Mouse (Mus musculus): ENCODE data around the gene Rab3il1. TPM values are rescaled to one million over a fixed set of nuclear protein-coding genes. Genes with fewer than 3 reads are reported as not detected.

Rab3il1 gene
- polyA plus RNA-seq, 1 experiment from 2014 or later, result 30.0 TPM

GRCm38 (mm10) chr19:10056686-10057085, 55.2 kb downstream of the Rab3il1 start:
- Histone ChIP-seq H3K27ac (ENCODE audit: low read depth) (no peak overlapping the region), H3K27me3 (replicated peaks; ENCODE audit: control insufficient read depth, insufficient read depth, low read length) (no peaks in the 10 kb centered on the region), H3K9me3 (ENCODE audit: control insufficient read depth, low read length) (no peaks in the 10 kb centered on the region), H3K9ac (ENCODE audit: low read length) (no peak overlapping the region), H3K4me1 (replicated peaks; ENCODE audit: control insufficient read depth, insufficient read depth, low read length) (peaks cover 5% of the 10 kb centered on the region), H3K36me3 (ENCODE audit: control insufficient read depth, insufficient read depth, low read length) (peaks cover 40% of the 10 kb centered on the region), H3K4me2 (ENCODE audit: low read length) (no peak overlapping the region), H3K4me3 (ENCODE audit: low read depth, low read length) (no peak overlapping the region)
- 79% methylated on average over 3 of the region's 3 CpGs for WGBS
- ATAC-seq (replicated peaks; ENCODE audit: low FRiP score, low TSS enrichment, low read depth) (no peak), DNase-seq (ENCODE audit: low spot score) (no peak)

DNA sequence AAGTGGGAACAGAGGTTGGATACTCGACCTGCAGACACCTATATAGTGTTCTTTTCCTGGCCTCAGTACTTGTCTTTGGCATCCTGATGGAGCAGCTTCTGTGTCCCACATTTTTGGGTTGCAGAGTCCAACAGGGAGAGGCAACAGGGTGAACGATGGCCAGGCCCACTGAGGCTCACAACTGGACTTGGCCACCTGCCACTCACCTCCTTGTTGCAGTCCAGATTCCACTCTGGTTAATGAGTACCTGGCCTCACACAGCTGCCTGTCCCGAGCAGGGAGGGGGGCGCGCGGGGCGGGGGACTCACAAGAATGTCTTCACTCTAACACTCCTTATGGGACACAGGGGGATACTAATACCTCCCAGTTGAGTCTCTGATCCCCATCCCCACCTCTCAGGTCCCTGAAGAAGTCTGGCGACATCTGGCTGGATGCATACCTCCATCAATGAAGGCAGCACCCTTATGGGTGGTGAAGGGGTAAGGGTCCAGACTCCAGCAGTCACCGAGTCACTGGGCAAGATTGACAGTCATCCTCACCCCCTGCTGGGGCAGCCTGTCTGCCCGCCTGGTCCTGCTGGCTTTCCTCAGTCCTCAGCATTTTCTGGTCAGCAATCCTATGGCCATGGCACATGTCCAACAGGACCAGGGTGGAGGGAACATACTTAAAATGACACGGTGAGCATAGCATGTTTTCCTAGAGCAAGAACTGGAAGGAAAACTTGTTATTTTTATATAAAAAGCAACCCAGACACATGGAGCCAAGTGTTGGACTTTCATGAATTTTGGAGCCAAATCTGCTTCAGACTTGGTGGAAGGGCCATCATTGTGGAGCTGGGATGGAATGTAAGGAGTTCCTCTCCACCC, 56.2 kb downstream of the Rab3il1 start:
- WGBS, result 57% methylated on average over 11 of the region's 11 CpGs
- Histone ChIP-seq H3K9me3 (ENCODE audit: control insufficient read depth, low read length) (no peaks in the 10 kb centered on the region), H3K4me3 (ENCODE audit: low read depth, low read length) (no peak overlapping the region), H3K9ac (ENCODE audit: low read length) (no peak overlapping the region), H3K4me1 (replicated peaks; ENCODE audit: control insufficient read depth, insufficient read depth, low read length) (peaks cover 5% of the 10 kb centered on the region), H3K36me3 (ENCODE audit: control insufficient read depth, insufficient read depth, low read length) (peaks cover 47% of the 10 kb centered on the region), H3K27ac (ENCODE audit: low read depth) (no peak overlapping the region), H3K4me2 (ENCODE audit: low read length) (no peak overlapping the region), H3K27me3 (replicated peaks; ENCODE audit: control insufficient read depth, insufficient read depth, low read length) (no peaks in the 10 kb centered on the region)
- DNase-seq (ENCODE audit: low spot score), result no peak
- peak; percentile 22; the same call in 1 of the 2 replicates for ATAC-seq (replicated peaks; ENCODE audit: low FRiP score, low TSS enrichment, low read depth)

DNA sequence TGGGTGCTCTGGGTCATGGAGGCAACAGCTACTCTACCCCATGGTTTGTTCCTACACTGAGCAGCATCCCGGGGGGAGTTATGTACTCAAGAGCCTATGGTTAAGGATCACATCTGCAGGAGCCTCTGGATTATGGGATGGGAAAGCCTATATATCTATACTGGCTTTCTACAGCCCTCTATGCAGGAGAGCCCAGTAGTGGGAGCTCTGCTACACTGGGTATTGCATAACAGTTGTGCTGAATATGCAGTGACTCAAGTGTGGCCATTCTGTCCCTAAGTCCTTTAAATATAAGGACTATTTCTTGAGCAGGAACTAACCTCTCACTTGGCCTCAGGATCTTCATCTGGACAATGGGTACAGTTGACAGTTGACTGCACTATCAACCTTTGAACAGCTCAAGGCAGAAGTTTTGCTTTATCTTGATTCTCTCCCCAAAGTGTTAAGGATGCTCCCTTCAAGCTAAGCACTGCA, 56.9 kb downstream of the Rab3il1 start:
- Histone ChIP-seq H3K4me1 (replicated peaks; ENCODE audit: control insufficient read depth, insufficient read depth, low read length) (peaks cover 5% of the 10 kb centered on the region), H3K4me3 (ENCODE audit: low read depth, low read length) (no peak overlapping the region), H3K27me3 (replicated peaks; ENCODE audit: control insufficient read depth, insufficient read depth, low read length) (no peaks in the 10 kb centered on the region), H3K4me2 (ENCODE audit: low read length) (no peak overlapping the region), H3K9me3 (ENCODE audit: control insufficient read depth, low read length) (no peaks in the 10 kb centered on the region), H3K27ac (ENCODE audit: low read depth) (no peak overlapping the region), H3K36me3 (ENCODE audit: control insufficient read depth, insufficient read depth, low read length) (peaks cover 47% of the 10 kb centered on the region), H3K9ac (ENCODE audit: low read length) (no peak overlapping the region)
- DNase-seq (ENCODE audit: low spot score) (no peak), ATAC-seq (replicated peaks; ENCODE audit: low FRiP score, low TSS enrichment, low read depth) (no peak)
- 71% methylated on average over 1 of the region's 1 CpGs for WGBS

DNA sequence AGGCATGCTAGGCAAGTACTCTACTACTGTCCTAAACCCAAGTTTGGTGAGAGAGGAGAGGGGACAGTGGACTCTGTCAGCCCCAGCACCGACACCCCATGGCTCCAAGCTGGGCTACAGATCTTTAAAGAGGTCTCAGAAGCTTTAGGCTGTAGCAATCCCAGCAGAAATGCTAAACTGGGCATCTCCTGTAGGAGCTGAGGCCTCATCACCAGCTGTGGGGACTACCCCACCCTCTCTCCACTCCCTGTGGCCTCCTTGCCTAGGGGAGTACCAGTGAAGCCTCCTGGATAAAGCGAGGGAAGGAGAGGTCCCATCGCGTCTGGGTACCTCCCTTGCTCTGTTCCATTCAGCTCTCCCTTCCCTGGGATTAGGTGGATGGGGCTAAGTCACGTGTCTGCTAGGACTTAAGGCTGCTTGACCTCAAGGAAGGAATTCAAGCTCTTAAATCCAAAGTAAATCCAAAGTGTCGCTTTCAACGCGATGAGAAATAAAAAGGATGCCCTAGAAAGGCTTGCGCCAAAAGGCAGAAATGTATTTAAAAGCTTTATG, 57.5 kb downstream of the Rab3il1 start:
- Histone ChIP-seq H3K36me3 (ENCODE audit: control insufficient read depth, insufficient read depth, low read length) (peaks cover 50% of the 10 kb centered on the region), H3K4me1 (replicated peaks; ENCODE audit: control insufficient read depth, insufficient read depth, low read length) (peaks cover 5% of the 10 kb centered on the region), H3K4me3 (ENCODE audit: low read depth, low read length) (no peak overlapping the region), H3K9ac (ENCODE audit: low read length) (no peak overlapping the region), H3K9me3 (ENCODE audit: control insufficient read depth, low read length) (no peaks in the 10 kb centered on the region), H3K27me3 (replicated peaks; ENCODE audit: control insufficient read depth, insufficient read depth, low read length) (no peaks in the 10 kb centered on the region), H3K27ac (ENCODE audit: low read depth) (no peak overlapping the region), H3K4me2 (ENCODE audit: low read length) (no peak overlapping the region)
- WGBS, result 63% methylated on average over 9 of the region's 9 CpGs
- no peak for DNase-seq (ENCODE audit: low spot score)
- no peak for ATAC-seq (replicated peaks; ENCODE audit: low FRiP score, low TSS enrichment, low read depth)

DNA sequence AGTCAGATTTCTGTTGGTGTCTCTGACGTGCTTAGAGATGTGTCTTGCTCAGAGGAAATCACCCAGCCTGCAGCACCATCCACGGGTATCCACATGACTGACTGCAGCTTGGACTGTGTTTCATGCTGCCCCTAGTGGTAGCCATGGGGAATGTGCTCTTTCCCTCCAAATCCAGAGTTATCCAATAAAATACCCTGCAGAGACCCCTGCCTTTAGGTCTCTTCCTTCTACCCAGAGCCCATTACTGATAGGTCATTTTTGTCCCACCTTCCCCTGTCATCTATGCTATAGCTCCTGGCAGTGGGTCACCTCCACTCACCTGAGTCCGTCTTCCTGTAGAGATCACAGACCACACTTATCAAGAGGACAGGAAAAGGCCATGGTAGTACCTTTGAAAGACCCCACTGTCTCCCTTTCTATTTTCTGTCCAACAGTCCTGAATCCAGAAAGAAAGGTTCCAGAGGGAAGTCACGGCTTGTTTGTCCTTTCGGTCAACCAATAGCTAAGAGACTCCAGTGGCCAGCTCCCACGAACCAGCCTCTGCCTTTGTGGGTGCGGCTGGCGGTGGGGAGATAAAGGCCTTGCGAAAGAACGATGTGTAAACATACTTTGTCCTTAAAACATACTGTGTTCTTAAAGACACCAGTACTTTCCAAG, 58.6 kb downstream of the Rab3il1 start:
- Histone ChIP-seq H3K9me3 (ENCODE audit: control insufficient read depth, low read length) (no peaks in the 10 kb centered on the region), H3K36me3 (ENCODE audit: control insufficient read depth, insufficient read depth, low read length) (peaks cover 53% of the 10 kb centered on the region), H3K27me3 (replicated peaks; ENCODE audit: control insufficient read depth, insufficient read depth, low read length) (no peaks in the 10 kb centered on the region), H3K27ac (ENCODE audit: low read depth) (no peak overlapping the region), H3K4me2 (ENCODE audit: low read length) (no peak overlapping the region), H3K9ac (ENCODE audit: low read length) (no peak overlapping the region), H3K4me3 (ENCODE audit: low read depth, low read length) (no peak overlapping the region), H3K4me1 (replicated peaks; ENCODE audit: control insufficient read depth, insufficient read depth, low read length) (peaks cover 5% of the 10 kb centered on the region)
- ATAC-seq (replicated peaks; ENCODE audit: low FRiP score, low TSS enrichment, low read depth) (peak; percentile 59), DNase-seq (ENCODE audit: low spot score) (peak; percentile 73)
- 36% methylated on average over 10 of the region's 10 CpGs for WGBS

GRCm38 (mm10) chr19:10060783-10061590, 59.5 kb downstream of the Rab3il1 start:
- Histone ChIP-seq H3K36me3 (ENCODE audit: control insufficient read depth, insufficient read depth, low read length) (peaks cover 58% of the 10 kb centered on the region), H3K9me3 (ENCODE audit: control insufficient read depth, low read length) (no peaks in the 10 kb centered on the region), H3K9ac (ENCODE audit: low read length) (no peak overlapping the region), H3K27me3 (replicated peaks; ENCODE audit: control insufficient read depth, insufficient read depth, low read length) (no peaks in the 10 kb centered on the region), H3K4me3 (ENCODE audit: low read depth, low read length) (no peak overlapping the region), H3K27ac (ENCODE audit: low read depth) (peak overlapping the region; percentile 28; the same call in 1 of the 2 replicates), H3K4me2 (ENCODE audit: low read length) (no peak overlapping the region), H3K4me1 (replicated peaks; ENCODE audit: control insufficient read depth, insufficient read depth, low read length) (peaks cover 5% of the 10 kb centered on the region)
- 57% methylated on average over 8 of the region's 8 CpGs for whole genome bisulfite sequencing
- DNase-seq (ENCODE audit: low spot score) (peak; percentile 62), ATAC-seq (replicated peaks; ENCODE audit: low FRiP score, low TSS enrichment, low read depth) (no peak)

- H3K4me1 ChIP-seq (replicated peaks; ENCODE audit: control insufficient read depth, insufficient read depth, low read length), result peaks cover 5% of the 10 kb centered on the region
- 84% methylated on average over 2 of the region's 2 CpGs for WGBS
- no peak overlapping the region for H3K4me3 ChIP-seq (ENCODE audit: low read depth, low read length)
- H3K9ac ChIP-seq (ENCODE audit: low read length), result no peak overlapping the region
- no peak overlapping the region for H3K27ac ChIP-seq (ENCODE audit: low read depth)
- no peaks in the 10 kb centered on the region for H3K27me3 ChIP-seq (replicated peaks; ENCODE audit: control insufficient read depth, insufficient read depth, low read length)
- DNase-seq (ENCODE audit: low spot score) (no peak), ATAC-seq (replicated peaks; ENCODE audit: low FRiP score, low TSS enrichment, low read depth) (no peak)
- no peak overlapping the region for H3K4me2 ChIP-seq (ENCODE audit: low read length)
- H3K9me3 ChIP-seq (ENCODE audit: control insufficient read depth, low read length), result no peaks in the 10 kb centered on the region
- H3K36me3 ChIP-seq (ENCODE audit: control insufficient read depth, insufficient read depth, low read length), result peaks cover 65% of the 10 kb centered on the region
These were observed 60.2 kb downstream of the Rab3il1 start for GRCm38 (mm10) chr19:10061624-10062023.

DNA sequence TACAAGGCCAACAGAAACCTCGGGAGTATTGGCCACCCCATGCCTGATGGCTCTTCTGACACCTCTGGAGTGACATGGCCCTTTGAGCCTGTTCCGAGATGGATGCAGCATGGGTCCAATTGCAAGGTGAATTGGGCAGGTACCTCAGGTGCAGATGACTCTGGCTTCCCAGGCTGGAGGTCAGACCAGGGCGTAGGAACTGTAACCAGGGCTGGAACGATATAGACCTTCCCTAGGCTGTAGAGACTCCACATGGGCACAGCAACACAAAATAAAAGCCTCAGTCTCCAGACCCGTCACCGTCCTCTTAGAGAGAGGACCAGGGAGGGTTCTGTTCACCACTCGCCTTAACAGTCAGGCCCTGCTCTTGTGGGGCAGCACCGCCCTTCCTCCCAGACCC, 60.8 kb downstream of the Rab3il1 start:
- Histone ChIP-seq H3K27ac (ENCODE audit: low read depth) (no peak overlapping the region), H3K4me3 (ENCODE audit: low read depth, low read length) (no peak overlapping the region), H3K9me3 (ENCODE audit: control insufficient read depth, low read length) (no peaks in the 10 kb centered on the region), H3K36me3 (ENCODE audit: control insufficient read depth, insufficient read depth, low read length) (peaks cover 68% of the 10 kb centered on the region), H3K9ac (ENCODE audit: low read length) (no peak overlapping the region), H3K27me3 (replicated peaks; ENCODE audit: control insufficient read depth, insufficient read depth, low read length) (no peaks in the 10 kb centered on the region), H3K4me2 (ENCODE audit: low read length) (no peak overlapping the region), H3K4me1 (replicated peaks; ENCODE audit: control insufficient read depth, insufficient read depth, low read length) (peaks cover 5% of the 10 kb centered on the region)
- ATAC-seq (replicated peaks; ENCODE audit: low FRiP score, low TSS enrichment, low read depth) (no peak), DNase-seq (ENCODE audit: low spot score) (no peak)
- WGBS, result 87% methylated on average over 8 of the region's 8 CpGs

Measured in intestine, embryonic 14.5 days (tissue).